Mouse (Mus musculus) adrenal gland, postnatal 36 days (tissue): ENCODE results near the gene Immp2l. TPM values are rescaled to one million over a fixed set of nuclear protein-coding genes. Genes with fewer than 3 reads are reported as not detected.
"Not testable (repeated sequence)": the region's sequence is repeated elsewhere in the genome, so short reads cannot be mapped to it uniquely, and the experiment has no call there.

Source experiments
- DNase-seq, 2 experiments: peaks; one replicate each; pipeline ENCODE4 v3.0.0; 2021; ENCODE audit warnings: mixed read lengths in 1 of 2
- total RNA-seq, 2 experiments: library from RNA; stranded (reverse); gene quantifications; 2 replicates each; pipeline ENCODE4 v1.2.3; 2021

Immp2l gene
- total RNA-seq, 2 experiments from 2014 or later: 20.0 to 20.3 TPM

DNA sequence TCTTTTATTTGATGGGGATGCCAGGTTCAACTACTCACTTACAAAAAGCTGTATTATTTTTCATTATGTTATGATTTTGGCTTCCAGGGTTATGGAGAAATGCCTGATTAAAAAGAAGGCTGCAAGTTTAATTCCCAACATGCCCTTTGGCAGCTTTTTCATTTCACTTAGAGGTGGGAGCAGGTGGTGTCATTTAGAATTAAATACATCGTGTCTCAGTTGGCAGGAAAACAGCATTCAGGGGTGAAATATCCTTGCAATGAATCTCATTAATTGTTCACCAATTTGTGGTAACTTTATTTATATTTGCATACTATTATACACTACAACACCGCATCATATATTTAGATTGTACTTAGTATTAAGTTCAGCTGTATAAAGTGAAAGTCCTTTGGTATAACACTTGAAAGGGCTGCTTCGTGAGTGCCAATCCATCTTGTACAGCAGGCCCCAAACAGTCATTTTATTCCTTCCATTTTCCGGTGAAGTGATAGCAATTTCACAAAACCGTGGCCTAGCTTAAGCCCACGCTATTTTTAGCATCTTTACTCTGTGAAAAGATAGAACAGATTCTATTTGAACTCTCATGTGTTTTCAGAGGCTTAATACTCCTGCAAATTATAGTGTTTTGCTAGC is 818.9 kb downstream of the Immp2l start:
- no peak for DNase-seq

DNA sequence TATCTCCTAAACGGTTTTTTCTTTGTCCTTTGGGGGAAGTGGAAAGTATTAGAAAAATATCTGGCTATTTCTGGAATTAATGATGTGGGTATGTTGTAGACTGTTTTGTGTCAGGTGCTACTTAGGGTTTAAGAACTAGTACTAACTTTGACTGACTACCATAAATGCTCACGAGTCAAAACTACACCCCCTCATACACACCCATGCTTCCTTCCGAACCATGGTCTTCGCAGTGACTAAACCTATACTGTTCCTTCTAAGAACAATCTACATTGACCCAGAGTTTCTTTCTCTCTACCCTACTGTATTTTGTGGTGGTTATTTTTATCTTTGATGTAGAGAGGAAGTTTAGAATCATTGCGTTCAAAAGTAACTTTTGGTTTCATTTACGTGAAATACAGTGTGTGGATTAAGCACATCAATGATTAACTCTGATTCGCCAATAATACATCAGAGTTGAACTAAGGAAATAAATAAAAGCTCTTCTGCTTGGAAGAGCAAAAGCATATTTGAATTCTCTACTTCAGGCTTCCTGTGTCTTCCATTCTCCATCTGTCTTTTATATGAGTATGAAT is 828.1 kb downstream of the Immp2l start:
- no peak for DNase-seq

DNA sequence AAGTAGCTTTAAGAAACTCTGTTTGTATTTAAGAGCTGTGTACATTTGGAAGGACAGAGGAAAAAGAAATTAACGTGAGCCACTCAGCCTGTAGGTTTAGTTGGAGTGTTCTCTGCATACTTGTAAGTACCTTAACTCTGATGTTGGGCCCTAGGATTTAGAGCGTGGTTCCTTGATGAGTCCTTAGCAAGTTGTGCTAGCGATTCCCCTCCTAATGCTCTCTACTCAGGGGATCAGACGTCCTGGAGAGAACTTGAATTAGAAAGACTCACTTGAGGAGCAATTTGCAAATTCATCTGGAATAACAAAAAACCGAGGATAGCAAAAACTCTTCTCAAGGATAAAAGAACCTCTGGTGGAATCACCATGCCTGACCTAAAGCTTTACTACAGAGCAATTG is 835.8 kb downstream of the Immp2l start:
- DNase-seq: not testable (repeated sequence)

GRCm38 (mm10) chr12:41868317-41868716 is 844.4 kb downstream of the Immp2l start:
- no peak for DNase-seq

DNA sequence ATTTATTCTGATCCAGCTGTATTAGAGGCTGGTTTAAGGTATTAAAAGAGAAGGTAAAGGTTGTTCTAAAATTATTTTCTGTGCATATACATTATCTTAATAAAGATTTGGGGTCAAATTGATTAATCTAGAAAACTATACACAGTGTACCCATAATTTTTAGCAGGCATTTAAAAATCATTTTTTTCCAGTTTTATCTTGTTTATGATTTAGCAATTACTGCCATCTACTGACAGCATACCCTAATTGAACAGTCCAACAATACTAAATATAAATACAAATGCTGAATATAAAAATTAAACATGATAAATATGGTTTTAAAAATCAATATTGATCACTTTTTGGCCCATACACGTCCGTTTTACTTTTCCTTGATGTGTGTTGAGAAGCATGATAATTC is 850.1 kb downstream of the Immp2l start:
- DNase-seq: no peak

- DNase-seq: no peak
Measured at GRCm38 (mm10) chr12:41877292-41877959, 853.5 kb downstream of the Immp2l start.

- DNase-seq: no peak
Measured at GRCm38 (mm10) chr12:41878493-41878892, 854.6 kb downstream of the Immp2l start.

DNA sequence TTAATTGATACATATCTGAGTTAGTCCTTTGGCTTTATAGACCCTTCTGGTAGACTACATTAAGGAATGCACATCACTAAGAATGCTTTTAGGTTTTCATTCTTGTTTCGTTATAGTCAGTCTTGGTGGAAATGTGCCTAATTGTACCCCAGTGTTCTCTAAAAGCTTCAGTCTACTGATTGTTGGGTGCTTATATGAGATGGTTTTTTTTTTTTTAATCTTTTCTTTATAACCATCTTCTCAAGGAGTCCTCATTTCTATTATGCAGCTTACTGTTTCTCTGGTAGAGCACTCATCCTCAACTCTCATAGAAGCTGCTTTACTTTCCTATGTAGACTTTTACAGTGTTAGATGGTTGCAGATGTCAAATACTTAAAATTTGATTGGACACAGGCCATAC is 855.1 kb downstream of the Immp2l start:
- no peak for DNase-seq

GRCm38 (mm10) chr12:41879412-41879811 is 855.5 kb downstream of the Immp2l start:
- no peak for DNase-seq

DNA sequence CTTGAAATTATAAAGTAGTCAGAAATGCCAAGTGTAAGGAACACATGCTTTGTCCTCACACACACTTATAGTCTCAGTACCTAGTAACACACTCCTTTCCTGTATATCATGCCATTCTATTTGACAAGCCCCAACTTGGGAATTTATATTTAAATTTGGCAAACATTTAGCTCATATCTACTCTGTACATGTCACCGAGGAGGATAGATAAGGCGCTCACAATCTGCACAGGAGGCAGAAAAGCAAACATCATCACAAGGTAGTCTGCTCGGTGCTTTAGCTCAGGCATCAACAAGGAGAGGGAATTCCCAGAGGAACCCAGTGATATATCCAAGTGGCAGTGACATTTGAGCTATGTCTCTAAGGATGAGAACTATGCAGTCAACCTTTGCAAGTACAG is 856.9 kb downstream of the Immp2l start:
- no peak for DNase-seq

- DNase-seq: no peak
Measured at GRCm38 (mm10) chr12:41908011-41908410, 884.1 kb downstream of the Immp2l start.

DNA sequence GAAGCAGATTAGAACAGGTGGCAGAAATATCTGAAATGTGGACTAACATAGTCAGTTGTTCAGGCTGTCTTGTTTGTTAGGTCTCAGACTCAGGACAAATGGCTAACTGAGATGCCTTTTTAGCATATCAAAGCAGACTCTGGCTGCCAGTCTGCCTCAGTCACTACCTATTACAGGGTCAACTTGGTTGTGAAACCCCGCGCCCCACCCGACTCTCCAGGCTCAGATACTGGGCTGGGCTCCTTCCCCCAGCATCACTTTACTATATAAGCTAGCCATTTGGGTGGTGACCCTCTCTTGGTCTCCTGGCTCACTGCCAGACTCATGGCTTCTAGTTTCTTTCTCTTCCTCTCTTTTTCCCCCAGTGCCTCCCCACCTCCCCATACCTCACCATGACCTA is 887.7 kb downstream of the Immp2l start:
- no peak for DNase-seq

GRCm38 (mm10) chr12:41937751-41938150 is 913.9 kb downstream of the Immp2l start:
- DNase-seq: no peak

DNA sequence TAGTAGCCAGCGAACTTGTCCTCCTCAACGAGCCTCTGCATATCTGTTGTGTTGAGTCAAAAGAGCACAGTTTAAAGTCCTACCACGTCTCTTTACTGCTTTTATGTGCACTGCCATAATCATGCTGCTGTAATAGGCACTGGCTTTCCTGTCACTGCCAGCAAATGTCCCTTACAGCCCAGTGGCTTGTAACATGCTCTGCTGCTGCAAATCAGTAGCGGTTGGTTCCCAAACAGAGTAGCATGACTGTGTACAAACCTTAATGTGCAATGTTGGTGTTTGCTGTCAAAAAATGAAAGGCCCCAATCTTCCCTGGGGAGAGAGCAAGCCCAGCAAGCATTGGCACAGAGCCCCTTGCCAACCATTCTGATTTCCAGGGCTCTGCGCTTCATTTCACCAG is 918.0 kb downstream of the Immp2l start:
- DNase-seq: peak in 1 of 2 experiments; percentile 2

- no peak for DNase-seq
Measured at GRCm38 (mm10) chr12:41944079-41944672, 920.3 kb downstream of the Immp2l start.

DNA sequence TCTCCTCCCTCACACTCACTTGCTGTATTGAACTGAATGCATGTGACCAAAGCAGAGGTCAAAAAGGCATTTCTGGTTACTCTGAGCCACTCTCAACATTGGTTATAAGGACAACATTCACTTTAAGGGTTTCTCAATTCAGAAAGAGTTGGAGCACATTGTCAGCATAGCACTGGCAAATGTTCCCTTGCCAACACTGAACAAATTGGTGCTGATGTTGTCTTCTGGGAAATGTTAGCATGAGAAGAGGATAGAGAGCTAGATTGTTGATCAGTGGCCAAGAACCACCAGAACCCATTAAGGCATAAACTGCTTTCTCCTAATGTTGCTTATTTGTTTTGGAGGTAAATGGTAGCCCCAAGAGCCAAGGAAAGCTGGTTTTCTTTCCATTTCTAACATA is 922.6 kb downstream of the Immp2l start:
- no peak for DNase-seq

DNA sequence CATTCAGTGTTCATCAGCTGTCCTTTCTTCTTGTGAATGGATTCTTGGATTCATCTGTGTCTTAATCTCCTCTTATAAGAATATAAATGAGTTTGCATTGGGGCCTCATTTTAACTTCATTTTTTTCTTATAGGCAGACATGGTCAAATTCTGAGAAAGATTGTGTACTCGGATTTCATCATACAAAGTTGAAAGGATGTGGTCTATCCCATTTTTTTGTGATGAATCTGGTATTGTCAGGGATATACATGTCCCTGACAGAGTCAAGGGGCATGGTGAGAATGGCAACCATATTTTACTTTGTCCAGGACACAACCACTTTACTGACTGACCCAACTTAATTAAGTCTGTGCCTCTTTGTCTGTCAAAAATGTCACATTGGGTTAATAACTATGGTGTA is 925.5 kb downstream of the Immp2l start:
- no peak for DNase-seq

DNA sequence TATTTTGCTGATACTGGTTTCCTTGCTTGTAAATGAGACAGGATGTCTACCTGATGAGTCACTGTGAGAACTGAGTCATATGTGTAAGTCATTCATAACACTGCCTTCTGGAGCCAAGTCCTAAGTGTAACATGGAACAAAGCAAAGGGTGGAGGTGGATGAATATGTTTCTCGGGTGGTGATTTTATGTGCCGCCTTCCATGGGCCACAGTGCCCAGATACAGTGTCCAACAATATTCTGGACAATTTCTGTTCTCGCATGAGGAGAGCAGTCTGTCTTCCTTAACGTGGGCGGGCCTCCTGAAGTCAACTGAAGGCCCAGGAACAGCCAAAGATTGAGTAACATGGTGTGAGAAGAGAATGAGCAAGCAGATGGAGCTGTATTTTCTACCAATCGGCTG is 926.0 kb downstream of the Immp2l start:
- no peak for DNase-seq

DNA sequence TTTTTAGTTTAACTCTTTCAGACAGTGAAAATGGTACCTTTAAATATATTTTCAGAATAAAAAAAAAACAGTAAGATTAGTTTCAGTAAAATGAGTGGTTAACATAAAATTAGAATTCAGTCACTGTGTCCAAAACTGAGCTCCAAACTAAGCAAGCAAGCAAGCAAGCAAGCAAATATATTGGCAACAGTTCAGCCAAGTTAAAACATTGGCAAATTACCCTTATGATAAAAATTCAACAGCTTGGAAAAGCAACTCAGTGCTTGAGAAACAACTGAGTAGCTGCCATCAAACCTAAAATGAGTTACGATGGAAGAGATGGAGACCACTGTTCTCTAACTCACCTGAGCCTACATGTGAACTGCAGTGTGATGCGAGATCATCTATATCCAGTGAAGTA is 926.8 kb downstream of the Immp2l start:
- no peak for DNase-seq

- no peak for DNase-seq
Measured at GRCm38 (mm10) chr12:41961038-41961437, 937.1 kb downstream of the Immp2l start.

GRCm38 (mm10) chr12:41991408-41991807 is 967.5 kb downstream of the Immp2l start:
- no peak for DNase-seq
